Mouse (Mus musculus) spleen, postnatal 10 days (tissue): ENCODE measurements around the gene Olfr356.

Source experiments
- DNase-seq, 2 experiments: peaks; one replicate each; pipeline ENCODE4 v3.0.0; 2021 to 2022; ENCODE audit warnings: low spot score in 2 of 2

The Olfr356 gene

GRCm38 (mm10) chr2:36936821-36937220 lies at the start of gene Olfr356:
TSS of gene Olfr356 (plus strand) at chr2:36937121.
- no peak for DNase-seq

- no peak for DNase-seq
These were observed 44.1 kb upstream of the Olfr356 start, which contains the start of gene Olfr353 for GRCm38 (mm10) chr2:36892836-36893235. TSS of gene Olfr353 (minus strand) at chr2:36892936.

- no peak for DNase-seq
These were observed 39.8 kb upstream of the Olfr356 start for GRCm38 (mm10) chr2:36897114-36897513.

- DNase-seq, result no peak
These were observed 31.5 kb upstream of the Olfr356 start, which contains the start of gene Olfr354 for GRCm38 (mm10) chr2:36905380-36905779. TSS of gene Olfr354 (plus strand) at chr2:36905680.

- no peak for DNase-seq
These were observed 8.1 kb upstream of the Olfr356 start, which contains the start of gene Olfr355 for GRCm38 (mm10) chr2:36928797-36929196. TSS of gene Olfr355 (minus strand) at chr2:36928897.
